Mouse (Mus musculus) megakaryocyte progenitor cell, adult 5-6 weeks (primary cell): ENCODE measurements around the gene Eif1ad. TPM values are rescaled to one million over a fixed set of nuclear protein-coding genes. Genes with fewer than 3 reads are reported as not detected.
A peak's percentile ranks its signal among the peaks of the same experiment; 100 is the strongest.
"Not testable (repeated sequence)": the region's sequence is repeated elsewhere in the genome, so short reads cannot be mapped to it uniquely, and the experiment has no call there.

Experiments
- ATAC-seq: replicated peaks from 2 replicates; pipeline ENCODE4 v1.8.0; 2016; ENCODE audit warnings: mild to moderate bottlenecking, moderate TSS enrichment, inconsistent platforms; ENCODE audit not compliant: poor library complexity
- total RNA-seq, 2 experiments: library from RNA; stranded (forward) in 1 of 2; stranded (reverse) in 1 of 2; fragments of 157-497, 149-512 nt in 1 of 2; fragments of 200-1000 nt in 1 of 2; gene quantifications; 2 replicates each; pipeline versions ENCODE4 v1.2.3 to v1.2.4; 2015 to 2017

Gene Eif1ad
- total RNA-seq, 2 experiments from 2014 or later = 54.7 to 67.8 TPM

- ATAC-seq = no peak
Measured at GRCm38 (mm10) chr19:5374748-5375147, 8.2 kb downstream of the Eif1ad start.

- ATAC-seq = no peak
Measured at GRCm38 (mm10) chr19:5377446-5377845, 10.9 kb downstream of the Eif1ad start.

GRCm38 (mm10) chr19:5383326-5383725 is 16.8 kb downstream of the Eif1ad start:
- no peak for ATAC-seq

- no peak for ATAC-seq
Measured at GRCm38 (mm10) chr19:5384715-5385114, 18.2 kb downstream of the Eif1ad start.

GRCm38 (mm10) chr19:5388011-5388441 is 21.5 kb downstream of the Eif1ad start:
- ATAC-seq = no peak

GRCm38 (mm10) chr19:5388588-5389242 is 22.2 kb downstream of the Eif1ad start, which contains the start of gene Sart1:
Sart1 (minus strand) TSS chr19:5388703.
- peak; percentile 90 for ATAC-seq

GRCm38 (mm10) chr19:5389647-5390046 is 23.1 kb downstream of the Eif1ad start:
- peak; percentile 67 for ATAC-seq

- no peak for ATAC-seq
Measured at GRCm38 (mm10) chr19:5390416-5390815, 23.9 kb downstream of the Eif1ad start.

- ATAC-seq = no peak
Measured at GRCm38 (mm10) chr19:5392892-5393291, 26.4 kb downstream of the Eif1ad start.

GRCm38 (mm10) chr19:5394168-5394567 is 27.6 kb downstream of the Eif1ad start:
- ATAC-seq = no peak

GRCm38 (mm10) chr19:5395371-5395770 is 28.8 kb downstream of the Eif1ad start:
- no peak for ATAC-seq

- ATAC-seq = not testable (repeated sequence)
Measured at GRCm38 (mm10) chr19:5401073-5401472, 34.5 kb downstream of the Eif1ad start.

GRCm38 (mm10) chr19:5402293-5402692 is 35.8 kb downstream of the Eif1ad start, which contains the start of gene Tsga10ip:
Tsga10ip (minus strand) TSS chr19:5402526.
- ATAC-seq = no peak

- peak; percentile 56 for ATAC-seq
Measured at GRCm38 (mm10) chr19:5405924-5406323, 39.4 kb downstream of the Eif1ad start.

GRCm38 (mm10) chr19:5406531-5407126 is 40.1 kb downstream of the Eif1ad start:
- peak; percentile 55 for ATAC-seq

GRCm38 (mm10) chr19:5407133-5407532 is 40.6 kb downstream of the Eif1ad start:
- peak; percentile 76 for ATAC-seq

GRCm38 (mm10) chr19:5408057-5409001 is 41.8 kb downstream of the Eif1ad start:
- no peak for ATAC-seq

GRCm38 (mm10) chr19:5409068-5409467 is 42.5 kb downstream of the Eif1ad start:
- ATAC-seq = no peak

- ATAC-seq = no peak
Measured at GRCm38 (mm10) chr19:5410641-5411040, 44.1 kb downstream of the Eif1ad start.

- ATAC-seq = no peak
Measured at GRCm38 (mm10) chr19:5411961-5412360, 45.4 kb downstream of the Eif1ad start.

- ATAC-seq = no peak
Measured at GRCm38 (mm10) chr19:5413840-5414239, 47.3 kb downstream of the Eif1ad start.
